ENCODE assay signal across 30 mouse cellular contexts in the genomic region with DNA sequence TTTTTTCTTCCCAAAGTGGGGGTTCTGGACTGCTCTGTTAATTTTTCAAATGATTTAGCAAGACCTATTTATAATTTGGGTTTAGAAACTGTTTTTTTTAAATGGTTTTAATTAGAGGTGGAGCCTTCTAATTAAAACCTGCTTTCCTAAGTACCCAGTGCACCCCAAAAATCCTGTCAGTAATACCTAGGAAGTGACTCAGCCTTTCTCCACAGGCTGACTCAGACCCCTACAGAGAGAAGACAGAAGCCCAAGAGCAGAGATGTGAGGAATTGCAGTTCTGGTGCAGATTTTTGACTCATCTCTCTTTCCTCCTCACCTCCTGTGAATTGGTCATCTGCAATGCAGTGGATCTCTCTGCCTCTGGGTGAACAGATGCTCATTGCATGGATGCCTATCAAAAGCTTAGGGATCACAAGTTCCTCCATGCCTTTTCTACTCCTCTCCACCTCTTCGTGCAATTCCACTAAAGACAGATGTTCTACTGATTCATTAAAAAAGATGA. TPM values are rescaled to one million over a fixed set of nuclear protein-coding genes. Genes with fewer than 3 reads are reported as not detected.
"Had no signal": no experiment of that assay in that cellular context is flagged by ENCODE, and none has a peak within 500 bp of the region (broad histone marks: within the 10 kb centered on the region; RNA-seq: fewer than 3 reads in every experiment).

No protein-coding gene starts in this region.

- H3K27me3 ChIP-seq: limb, embryonic 13.5 days; liver, embryonic 12.5 days; liver, embryonic 15.5 days; lung, embryonic 15.5 days; neural tube, embryonic 12.5 days; neural tube, embryonic 15.5 days had no signal

- DNase-seq: kidney, adult 9 months; kidney, postnatal 14 days; kidney, postnatal 4 days; liver; lung, adult 18-20 months; lung, postnatal 14 days; lung, postnatal 4 days; midbrain, embryonic 14.5 days; thymus, adult 18-20 months; thymus, postnatal 36 days had no signal

- ATAC-seq: liver, embryonic 12.5 days had no signal

- H3K4me3 ChIP-seq: limb, embryonic 10.5 days; limb, embryonic 13.5 days; liver, embryonic 12.5 days; liver, embryonic 15.5 days; lung, embryonic 15.5 days; neural tube, embryonic 12.5 days; neural tube, embryonic 15.5 days had no signal

- H3K36me3 ChIP-seq: limb, embryonic 10.5 days; limb, embryonic 13.5 days; liver, embryonic 12.5 days; liver, embryonic 15.5 days; lung, embryonic 15.5 days; neural tube, embryonic 12.5 days; neural tube, embryonic 15.5 days had no signal

RNA-seq across cellular contexts. Expression of a gene that starts 47.9 kb away (rescaled TPM):
- total RNA-seq: layer of hippocampus, adult 18-20 months; layer of hippocampus, postnatal 25 days; left cerebral cortex, adult 18-20 months; left cerebral cortex, postnatal 25 days; megakaryocyte progenitor cell, adult 5-6 weeks; megakaryocyte-erythroid progenitor cell, adult 5-6 weeks; midbrain, postnatal 0 days had no signal
- polyA plus RNA-seq: kidney, embryonic 16.5 days; limb, embryonic 10.5 days; limb, embryonic 13.5 days; liver, embryonic 12.5 days; liver, embryonic 15.5 days; lung, embryonic 15.5 days; midbrain, embryonic 11.5 days; midbrain, embryonic 14.5 days; midbrain, postnatal 0 days; neural tube, embryonic 12.5 days; neural tube, embryonic 15.5 days; small intestine, adult 2 months; spleen, adult 2 months; stomach, embryonic 16.5 days; urinary bladder, adult 2 months had no signal
